Mouse (Mus musculus) liver, postnatal 0 days (tissue): ENCODE results near the gene Map3k9.

ENCODE experiments used
- CTCF ChIP-seq: sonication (generic); IDR thresholded peaks from 2 replicates; pipeline ENCODE4 v1.5.1; 2016; ENCODE audit warnings: antibody characterized with exemption, low read depth
- EP300 ChIP-seq: IDR thresholded peaks from 2 replicates; pipeline ENCODE4 v1.6.1; 2016; ENCODE audit warnings: antibody characterized with exemption, low read depth, mild to moderate bottlenecking

- TF ChIP-seq CTCF = no peak
- no peak for TF ChIP-seq EP300
These were observed 94.4 kb downstream of the Map3k9 start for GRCm38 (mm10) chr12:81686406-81687117.
